Mouse (Mus musculus) 3134 (cell line): ENCODE data around the gene Lrrc8c.

Source experiments
- DNase-seq: peaks from one replicate; pipeline ENCODE4 v3.0.0-alpha.2; 2011; ENCODE audit warnings: low spot score; ENCODE audit not compliant: insufficient read length; ENCODE audit errors: extremely low read depth

The Lrrc8c gene

GRCm38 (mm10) chr5:105519096-105519975, at the start of gene Lrrc8c:
TSS of gene Lrrc8c (plus strand) at chr5:105519388.
- peak; percentile 87 for DNase-seq

GRCm38 (mm10) chr5:105472983-105473705, 46.0 kb upstream of the Lrrc8c start:
- DNase-seq: no peak

- no peak for DNase-seq
Measured at GRCm38 (mm10) chr5:105477527-105477926, 41.7 kb upstream of the Lrrc8c start.

- DNase-seq: no peak
Measured at GRCm38 (mm10) chr5:105479673-105480072, 39.5 kb upstream of the Lrrc8c start.

- no peak for DNase-seq
Measured at GRCm38 (mm10) chr5:105480561-105480960, 38.6 kb upstream of the Lrrc8c start.

- DNase-seq: no peak
Measured at GRCm38 (mm10) chr5:105483632-105484031, 35.6 kb upstream of the Lrrc8c start.

GRCm38 (mm10) chr5:105484247-105484646, 34.9 kb upstream of the Lrrc8c start:
- no peak for DNase-seq

- DNase-seq: no peak
Measured at GRCm38 (mm10) chr5:105484891-105485290, 34.3 kb upstream of the Lrrc8c start.

GRCm38 (mm10) chr5:105490211-105490610, 29.0 kb upstream of the Lrrc8c start:
- no peak for DNase-seq

GRCm38 (mm10) chr5:105491389-105491788, 27.8 kb upstream of the Lrrc8c start:
- no peak for DNase-seq

GRCm38 (mm10) chr5:105492367-105493246, 26.6 kb upstream of the Lrrc8c start:
- DNase-seq: no peak

- DNase-seq: no peak
Measured at GRCm38 (mm10) chr5:105493377-105493776, 25.8 kb upstream of the Lrrc8c start.

GRCm38 (mm10) chr5:105494246-105494917, 24.8 kb upstream of the Lrrc8c start:
- no peak for DNase-seq

- peak; percentile 80 for DNase-seq
Measured at GRCm38 (mm10) chr5:105494918-105495901, 24.0 kb upstream of the Lrrc8c start.

- no peak for DNase-seq
Measured at GRCm38 (mm10) chr5:105496133-105496532, 23.1 kb upstream of the Lrrc8c start.

GRCm38 (mm10) chr5:105496586-105496985, 22.6 kb upstream of the Lrrc8c start:
- DNase-seq: no peak

GRCm38 (mm10) chr5:105498429-105499000, 20.7 kb upstream of the Lrrc8c start:
- DNase-seq: no peak

GRCm38 (mm10) chr5:105499396-105499795, 19.8 kb upstream of the Lrrc8c start:
- DNase-seq: peak; percentile 64
